Mouse (Mus musculus) brain, embryonic 18.5 days (tissue): ENCODE data around the gene Olfr661.

Experiments
- DNase-seq: peaks from one replicate; pipeline ENCODE4 v3.0.0-alpha.2; 2012; ENCODE audit warnings: low read depth, low spot score

The Olfr661 gene

GRCm38 (mm10) chr7:104686201-104686600, at the start of gene Olfr661:
Olfr661 (plus strand) TSS chr7:104686501.
- DNase-seq: no peak

- no peak for DNase-seq
Measured at GRCm38 (mm10) chr7:104646841-104647482, 39.3 kb upstream of the Olfr661 start, which contains the start of gene Olfr658. Olfr658 (minus strand) TSS chr7:104647305.

GRCm38 (mm10) chr7:104666453-104666852, 19.8 kb upstream of the Olfr661 start, which contains the start of gene Olfr659:
Olfr659 (plus strand) TSS chr7:104666753.
- no peak for DNase-seq
